Mouse (Mus musculus) left cerebral cortex, postnatal 10 days (tissue): Measurements from ENCODE around the gene Epha4. TPM values are rescaled to one million over a fixed set of nuclear protein-coding genes. Genes with fewer than 3 reads are reported as not detected.

ENCODE experiments used
- DNase-seq, 2 experiments: peaks; one replicate each; pipeline ENCODE4 v3.0.0; 2021 to 2022; ENCODE audit warnings: low spot score in 2 of 2, mixed read lengths in 1 of 2; ENCODE audit errors: extremely low spot score in 1 of 2
- intact Hi-C: fragments of 180-260 bp; cut with DNase I; formaldehyde crosslinking; loops from one replicate; pipeline ENCODE4 v1.15.1; 2025
- total RNA-seq, 2 experiments: library from RNA; stranded (reverse); gene quantifications; 2 replicates each; pipeline ENCODE4 v1.2.3; 2021

Epha4 gene
- total RNA-seq, 2 experiments from 2014 or later = 215 to 239 TPM

GRCm38 (mm10) chr1:77457446-77457800, 57.5 kb downstream of the Epha4 start:
- DNase-seq = no peak
- intact Hi-C loops = no loop called here

- intact Hi-C loops = no loop called here
- DNase-seq = no peak
These were observed 58.0 kb downstream of the Epha4 start for GRCm38 (mm10) chr1:77456695-77457445.

- no peak for DNase-seq
- intact Hi-C loops = no loop called here
These were observed 61.1 kb downstream of the Epha4 start for GRCm38 (mm10) chr1:77453811-77454210.

- DNase-seq = no peak
- intact Hi-C loops = no loop called here
These were observed 62.2 kb downstream of the Epha4 start for GRCm38 (mm10) chr1:77452721-77453120.

- intact Hi-C loops = no loop called here
- no peak for DNase-seq
These were observed 63.3 kb downstream of the Epha4 start for GRCm38 (mm10) chr1:77451541-77451940.

- DNase-seq = no peak
- intact Hi-C loops = no loop called here
These were observed 64.7 kb downstream of the Epha4 start for GRCm38 (mm10) chr1:77450201-77450600.

- intact Hi-C loops = no loop called here
- DNase-seq = no peak
These were observed 67.8 kb downstream of the Epha4 start for GRCm38 (mm10) chr1:77447061-77447614.

- no peak for DNase-seq
- intact Hi-C loops = no loop called here
These were observed 68.5 kb downstream of the Epha4 start for GRCm38 (mm10) chr1:77446438-77446837.

- no peak for DNase-seq
- intact Hi-C loops = no loop called here
These were observed 70.2 kb downstream of the Epha4 start for GRCm38 (mm10) chr1:77444648-77445047.

- DNase-seq = no peak
- intact Hi-C loops = no loop called here
These were observed 72.9 kb downstream of the Epha4 start for GRCm38 (mm10) chr1:77441987-77442386.

GRCm38 (mm10) chr1:77441401-77441800, 73.5 kb downstream of the Epha4 start:
- DNase-seq = no peak
- intact Hi-C loops = no loop called here

- intact Hi-C loops = no loop called here
- DNase-seq = no peak
These were observed 74.4 kb downstream of the Epha4 start for GRCm38 (mm10) chr1:77440512-77440911.

GRCm38 (mm10) chr1:77439383-77440074, 75.4 kb downstream of the Epha4 start:
- DNase-seq = no peak
- intact Hi-C loops = no loop called here

- intact Hi-C loops = no loop called here
- DNase-seq = no peak
These were observed 76.2 kb downstream of the Epha4 start for GRCm38 (mm10) chr1:77438639-77439038.

- DNase-seq = no peak
- intact Hi-C loops = no loop called here
These were observed 76.8 kb downstream of the Epha4 start for GRCm38 (mm10) chr1:77437881-77438610.

GRCm38 (mm10) chr1:77435045-77435444, 79.8 kb downstream of the Epha4 start:
- no peak for DNase-seq
- intact Hi-C loops = no loop called here

GRCm38 (mm10) chr1:77433148-77433547, 81.7 kb downstream of the Epha4 start:
- DNase-seq = no peak
- intact Hi-C loops = no loop called here

- intact Hi-C loops = no loop called here
- no peak for DNase-seq
These were observed 82.4 kb downstream of the Epha4 start for GRCm38 (mm10) chr1:77432489-77432888.

- intact Hi-C loops = no loop called here
- no peak for DNase-seq
These were observed 85.7 kb downstream of the Epha4 start for GRCm38 (mm10) chr1:77429174-77429573.

- DNase-seq = no peak
- intact Hi-C loops = no loop called here
These were observed 87.9 kb downstream of the Epha4 start for GRCm38 (mm10) chr1:77426956-77427355.
